Mouse (Mus musculus) right cerebral cortex, adult 18-20 months (tissue): ENCODE measurements around the gene Tcf7l2.

ENCODE experiments used
- DNase-seq: peaks from one replicate; pipeline ENCODE4 v3.0.0; 2022; ENCODE audit warnings: mixed read lengths

Gene Tcf7l2

GRCm38 (mm10) chr19:55916211-55916610 is 174.6 kb downstream of the Tcf7l2 start:
- DNase-seq = no peak

GRCm38 (mm10) chr19:55923789-55924426 is 182.3 kb downstream of the Tcf7l2 start:
- no peak for DNase-seq

- no peak for DNase-seq
Measured at GRCm38 (mm10) chr19:55924800-55925199, 183.2 kb downstream of the Tcf7l2 start.

GRCm38 (mm10) chr19:55925425-55925803 is 183.8 kb downstream of the Tcf7l2 start:
- no peak for DNase-seq

- DNase-seq = no peak
Measured at GRCm38 (mm10) chr19:55925804-55926521, 184.3 kb downstream of the Tcf7l2 start.

GRCm38 (mm10) chr19:55926858-55927673 is 185.4 kb downstream of the Tcf7l2 start:
- DNase-seq = no peak

- DNase-seq = no peak
Measured at GRCm38 (mm10) chr19:55927674-55928061, 186.0 kb downstream of the Tcf7l2 start.

- DNase-seq = no peak
Measured at GRCm38 (mm10) chr19:55928674-55929073, 187.1 kb downstream of the Tcf7l2 start.

GRCm38 (mm10) chr19:55931642-55932041 is 190.0 kb downstream of the Tcf7l2 start:
- DNase-seq = no peak

- DNase-seq = no peak
Measured at GRCm38 (mm10) chr19:55933947-55934729, 192.5 kb downstream of the Tcf7l2 start.

GRCm38 (mm10) chr19:55934730-55935003 is 193.0 kb downstream of the Tcf7l2 start:
- no peak for DNase-seq

- DNase-seq = no peak
Measured at GRCm38 (mm10) chr19:55937026-55937425, 195.4 kb downstream of the Tcf7l2 start.

GRCm38 (mm10) chr19:55938254-55939046 is 196.8 kb downstream of the Tcf7l2 start:
- no peak for DNase-seq

GRCm38 (mm10) chr19:55939090-55939489 is 197.5 kb downstream of the Tcf7l2 start:
- no peak for DNase-seq

GRCm38 (mm10) chr19:55939719-55940118 is 198.1 kb downstream of the Tcf7l2 start:
- DNase-seq = no peak

GRCm38 (mm10) chr19:55940538-55941252 is 199.1 kb downstream of the Tcf7l2 start:
- DNase-seq = peak; percentile 65

- no peak for DNase-seq
Measured at GRCm38 (mm10) chr19:55941253-55942125, 199.9 kb downstream of the Tcf7l2 start.

- DNase-seq = no peak
Measured at GRCm38 (mm10) chr19:55951397-55951796, 209.8 kb downstream of the Tcf7l2 start.

GRCm38 (mm10) chr19:55953207-55953606 is 211.6 kb downstream of the Tcf7l2 start:
- peak; percentile 38 for DNase-seq

- DNase-seq = no peak
Measured at GRCm38 (mm10) chr19:55955126-55955525, 213.5 kb downstream of the Tcf7l2 start.

- no peak for DNase-seq
Measured at GRCm38 (mm10) chr19:55956745-55957144, 215.1 kb downstream of the Tcf7l2 start.
